Mouse (Mus musculus): Measurements from ENCODE around the gene Chpt1.

DNA sequence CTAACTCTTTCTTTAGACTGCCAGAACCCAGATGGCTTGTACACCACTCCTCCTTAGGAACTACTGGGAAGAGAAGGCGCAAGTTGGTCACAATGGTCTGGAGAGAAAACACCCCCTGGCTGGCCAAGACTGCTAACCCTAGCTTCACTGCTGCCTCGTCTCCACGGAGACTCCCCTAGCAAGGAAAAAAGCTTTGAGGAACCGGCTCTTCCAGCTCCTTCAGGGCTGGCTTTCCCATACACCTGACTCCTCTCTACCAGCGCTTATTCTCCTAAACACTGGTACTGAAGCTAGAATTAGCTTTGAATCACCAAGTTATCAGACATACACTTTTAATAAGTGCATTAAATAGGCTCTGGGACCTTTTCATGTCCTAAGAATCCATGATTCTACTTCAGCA lies 3.9 kb downstream of the Chpt1 start:
- TF ChIP-seq ZNF384 (IDR thresholded peaks at IDR 0.05; ENCODE audit: low read depth, low read length) = no peak
- TF ChIP-seq ZC3H11A (IDR thresholded peaks at IDR 0.05; ENCODE audit: borderline replicate concordance, low read depth, low read length) = no peak
- no peak for TF ChIP-seq CHD2 (IDR thresholded peaks at IDR 0.05; ENCODE audit: low read depth, low read length)
